Mouse (Mus musculus): Measurements from ENCODE around the gene Mptx1.
"Not testable (repeated sequence)": the region's sequence is repeated elsewhere in the genome, so short reads cannot be mapped to it uniquely, and the experiment has no call there.

The Mptx1 gene

DNA sequence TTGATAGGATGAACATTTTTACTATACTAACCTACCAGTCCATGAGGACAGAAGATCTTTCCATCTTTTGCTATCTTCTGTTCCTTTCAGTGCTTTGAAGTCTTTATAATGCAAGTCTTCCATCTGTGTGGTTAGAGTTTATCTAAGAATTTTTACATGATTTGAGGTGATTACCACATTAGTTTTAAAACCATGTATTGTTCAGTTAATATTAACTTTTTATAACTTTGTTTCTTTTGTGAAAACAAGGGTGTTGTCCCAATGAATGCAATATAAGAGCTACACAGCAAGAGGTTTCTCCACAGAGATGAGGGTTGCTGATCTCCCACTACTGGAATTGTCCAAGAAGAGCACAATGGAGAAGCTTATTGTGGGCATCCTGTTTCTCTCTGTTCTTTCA, at the start of gene Mptx1:
TSS of gene Mptx1 (plus strand) at position 301 of the 400 bp plus-strand sequence.
- in situ Hi-C loops (cut with MseI, MboI) = no loop called here

DNA sequence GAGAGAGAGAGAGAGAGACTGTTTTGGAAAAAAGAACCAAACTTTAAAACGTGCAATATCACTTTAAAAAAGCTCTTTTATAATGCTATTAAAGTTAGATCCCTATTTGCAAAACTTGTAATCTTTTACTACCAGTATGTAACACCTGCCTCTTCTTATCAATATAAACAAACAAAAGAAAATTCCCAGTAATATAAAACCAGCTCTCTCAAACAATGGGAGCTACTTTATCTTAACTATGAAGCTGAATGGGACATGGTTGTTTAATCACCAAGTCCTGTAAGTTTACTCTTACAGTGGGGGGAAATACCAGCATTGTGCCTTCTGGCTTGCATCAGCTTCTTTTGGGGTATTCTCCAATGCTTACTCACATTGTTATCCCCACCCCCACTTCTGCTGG, 27.2 kb upstream of the Mptx1 start:
- in situ Hi-C loops (cut with MseI, MboI) = loop anchor here in 1 of 2 experiments (5.0 kb wide), 1 partner anchor 1006 kb away; no protein-coding TSS in a partner anchor

DNA sequence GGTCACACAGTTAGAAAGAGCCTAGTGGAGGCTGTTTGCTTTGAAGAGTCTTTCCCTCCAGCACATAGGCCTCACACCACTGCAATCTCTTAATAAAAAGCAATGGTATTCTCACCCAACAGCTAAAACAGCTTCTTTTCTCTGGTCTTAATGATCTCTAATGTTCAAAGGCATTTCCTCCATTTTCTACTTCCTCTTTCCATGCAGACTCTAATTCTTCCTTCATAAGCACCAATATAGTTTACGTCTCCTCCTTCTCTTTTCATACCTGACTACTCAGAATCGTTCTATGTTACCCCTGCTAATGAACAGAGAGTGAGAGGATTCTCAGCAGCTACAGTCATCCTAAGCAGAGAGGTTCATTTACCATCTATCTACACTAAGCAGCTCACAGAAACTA, 13.0 kb upstream of the Mptx1 start:
- in situ Hi-C loops (cut with MseI, MboI) = no loop called here

DNA sequence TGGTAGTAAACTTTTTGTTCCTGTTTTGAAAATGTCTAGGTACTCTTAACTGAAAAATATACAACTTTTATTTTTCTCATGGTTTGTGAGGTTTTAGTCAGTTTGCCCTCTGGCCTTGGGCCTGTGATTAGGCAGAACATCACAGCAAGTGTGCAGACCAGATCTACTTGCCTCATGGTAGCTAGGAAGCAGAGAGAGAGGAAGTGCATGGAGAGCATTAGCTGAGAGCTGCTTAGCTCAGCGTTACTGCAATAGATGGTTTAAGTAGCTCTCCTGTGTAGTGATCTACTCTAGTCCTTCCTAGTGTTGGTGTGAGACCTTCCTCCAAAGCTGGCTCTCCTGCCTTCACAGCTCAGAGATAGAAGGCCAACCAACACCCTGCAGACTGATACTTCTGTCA, 23.3 kb downstream of the Mptx1 start:
- in situ Hi-C loops (cut with MseI, MboI) = not testable (repeated sequence)

DNA sequence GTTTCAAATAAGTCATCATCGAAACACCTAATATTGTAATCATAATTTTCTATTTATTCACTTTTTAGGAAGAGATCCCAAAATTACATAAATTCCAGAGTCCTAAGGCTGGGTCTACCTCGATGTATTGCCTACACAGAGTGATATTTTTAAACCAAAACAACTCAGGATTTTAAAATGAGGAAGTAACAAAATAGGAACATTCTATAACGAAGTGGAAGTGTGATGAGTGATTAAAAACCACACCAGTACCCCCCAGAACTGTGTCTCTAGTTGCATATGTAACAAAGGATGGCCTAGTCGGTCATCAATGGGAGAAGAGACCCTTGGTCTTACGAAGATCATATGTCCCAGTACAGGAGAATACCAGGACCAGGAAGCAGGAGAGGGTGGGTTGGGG, 24.3 kb downstream of the Mptx1 start:
- in situ Hi-C loops (cut with MseI, MboI) = no loop called here

DNA sequence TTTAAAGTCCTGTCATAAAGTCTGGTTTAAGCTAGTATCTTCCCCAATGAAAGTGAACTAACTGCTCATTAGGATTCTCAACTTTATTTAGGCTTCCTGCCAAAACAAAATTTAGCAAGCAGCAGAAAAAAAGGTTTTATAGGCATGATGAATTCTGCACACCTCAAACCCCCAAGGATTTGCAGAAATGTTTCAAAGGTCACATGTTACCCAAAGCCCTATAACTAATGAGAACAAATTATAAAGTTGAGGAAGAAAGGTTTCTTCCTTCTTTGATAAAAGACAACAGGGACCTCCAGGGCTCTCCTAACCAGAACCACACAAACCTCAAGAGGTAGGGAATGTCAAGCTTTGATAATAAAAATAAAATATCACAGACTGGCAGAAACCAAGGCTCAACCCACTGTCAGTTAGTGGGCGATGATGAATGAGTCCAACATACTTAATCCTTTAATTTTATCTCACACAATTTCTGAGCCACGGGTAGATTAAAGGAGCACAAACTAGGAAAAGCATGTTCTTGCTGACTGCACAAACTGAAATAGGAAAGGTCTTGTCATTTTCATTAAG, 34.6 kb downstream of the Mptx1 start, which contains the start of gene Olfr417:
TSS of gene Olfr417 (plus strand) at position 241 of the 570 bp plus-strand sequence.
- in situ Hi-C loops (cut with MseI, MboI) = no loop called here

DNA sequence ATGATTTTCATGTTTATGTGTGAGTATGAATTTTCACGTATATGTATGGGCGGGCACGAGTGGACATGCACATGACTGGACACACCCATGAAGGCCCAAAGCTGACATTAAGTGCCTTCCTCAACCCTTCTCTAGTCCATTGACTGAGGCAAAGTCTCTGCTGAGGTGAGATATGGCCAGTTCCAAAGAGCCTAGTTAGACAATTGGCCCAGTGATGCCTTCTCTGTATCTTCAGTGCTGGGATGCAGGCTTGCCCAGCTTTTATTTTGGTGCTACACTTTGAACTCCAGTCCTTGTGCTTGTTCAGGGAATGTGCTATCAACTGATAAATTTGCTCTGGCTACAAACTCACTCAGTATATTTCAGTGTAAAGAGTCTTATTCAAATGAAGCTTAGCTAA, 43.5 kb downstream of the Mptx1 start:
- in situ Hi-C loops (cut with MseI, MboI) = no loop called here
